In genomic region chr6:72535165-72535564, GRCm38 (mm10) we compare ENCODE assay signal across 7 mouse cellular contexts. TPM values are rescaled to one million over a fixed set of nuclear protein-coding genes. Genes with fewer than 3 reads are reported as not detected.
DNase-seq lines count a peak whose midpoint lies in the region; ATAC-seq and TF ChIP-seq lines count a peak whose summit lies in the region.

No protein-coding gene starts in this region.

- no peaks in the 10 kb centered on the region for H3K27me3 ChIP-seq in hindbrain, embryonic 14.5 days (ENCODE audit: control insufficient read depth, insufficient read depth, low read length)
- no peaks in the 10 kb centered on the region for H3K27me3 ChIP-seq in small intestine, adult 2 months (ENCODE audit: control insufficient read depth, insufficient read depth, low read length)

- peak overlapping the region; percentile 49; the same call in 1 of the 2 replicates for H3K27ac ChIP-seq in hindbrain, embryonic 14.5 days
- H3K27ac ChIP-seq in small intestine, adult 2 months (ENCODE audit: insufficient read depth, low read depth, low read length): no peak overlapping the region

- peak overlapping the region; percentile 47 for H3K4me2 ChIP-seq in hindbrain, embryonic 14.5 days (replicated peaks)

- peaks cover 14% of the 10 kb centered on the region for H3K4me1 ChIP-seq in hindbrain, embryonic 14.5 days (replicated peaks; ENCODE audit: control insufficient read depth, insufficient read depth, low read length)
- peaks cover 9% of the 10 kb centered on the region for H3K4me1 ChIP-seq in small intestine, adult 2 months (ENCODE audit: control insufficient read depth, insufficient read depth, insufficient read length, low read length)

- peak; percentile 83 for DNase-seq in R1 (ENCODE audit: low read depth, low spot score)
- peak; percentile 87 to 91 for DNase-seq in cerebellum, postnatal 10 days
- peak; percentile 64 to 74 for DNase-seq in frontal cortex, postnatal 25 days (ENCODE audit: low spot score in 2 of 2)
- DNase-seq in hindbrain, embryonic 14.5 days (ENCODE audit: low spot score): peak; percentile 91
- peak; percentile 81 to 85 for DNase-seq in left cerebral cortex, postnatal 14 days (ENCODE audit: low spot score in 2 of 2)

- no peak for ATAC-seq in hindbrain, embryonic 14.5 days (ENCODE audit: low FRiP score)
- peak; percentile 55 for ATAC-seq in megakaryocyte-erythroid progenitor cell, adult 5-6 weeks (replicated peaks; ENCODE audit: low FRiP score, low TSS enrichment, poor library complexity, severe bottlenecking)

- no peaks in the 10 kb centered on the region for H3K36me3 ChIP-seq in hindbrain, embryonic 14.5 days (replicated peaks; ENCODE audit: control insufficient read depth, insufficient read depth)
- H3K36me3 ChIP-seq in small intestine, adult 2 months (ENCODE audit: control insufficient read depth, insufficient read depth, low read length): no peaks in the 10 kb centered on the region

- no peak for TF ChIP-seq POLR2A in small intestine, adult 2 months (IDR thresholded peaks at IDR 0.05; ENCODE audit: low read depth, low read length)

- peak; percentile 95 for TF ChIP-seq CTCF in small intestine, adult 2 months (IDR thresholded peaks at IDR 0.05; ENCODE audit: extremely low read depth, insufficient read length, insufficient replicate concordance, low read depth, low read length)

- H3K9me3 ChIP-seq in hindbrain, embryonic 14.5 days (ENCODE audit: control insufficient read depth, low read length): no peaks in the 10 kb centered on the region

- H3K4me3 ChIP-seq in hindbrain, embryonic 14.5 days (replicated peaks; ENCODE audit: low read length): no peak overlapping the region
- H3K4me3 ChIP-seq in small intestine, adult 2 months (ENCODE audit: low read depth, low read length): no peak overlapping the region

- WGBS in hindbrain, embryonic 14.5 days: 3% methylated on average over 9 of the region's 9 CpGs
- WGBS in small intestine, adult 2 months: 3% methylated on average over 9 of the region's 9 CpGs

- intact Hi-C loops in left cerebral cortex, postnatal 14 days (cut with DNase I): loop anchor here (2.0 to 5.0 kb wide), 2 partner anchors 32 to 173 kb away; no protein-coding TSS in a partner anchor

- H3K9ac ChIP-seq in hindbrain, embryonic 14.5 days: no peak overlapping the region

RNA-seq across cellular contexts. Expression of gene Capg, which starts 9.0 kb away (rescaled TPM):
- polyA plus RNA-seq in hindbrain, embryonic 14.5 days (2014; fragmentation: Nextera tagmentation; extraction: Ambion mirVana): 8.1 and 10.3 TPM in 2 replicates
- total RNA-seq in left cerebral cortex, postnatal 14 days (2021): 1 to 10 TPM; 3.3 to 3.6 TPM
- total RNA-seq in megakaryocyte-erythroid progenitor cell, adult 5-6 weeks (2014; fragmentation: Nextera tagmentation): 23.7 and 36.7 TPM in 2 replicates
- 37.9 and 39.3 TPM in 2 replicates for total RNA-seq in megakaryocyte-erythroid progenitor cell, adult 5-6 weeks (2017)
- 17.5 and 53.4 TPM in 2 replicates for polyA plus RNA-seq in small intestine, adult 2 months (2012; rRNA removed)

RNA-seq across cellular contexts. Expression of gene Sh2d6, which starts 13.7 kb away (rescaled TPM):
- 0.24 and 0.82 TPM in 2 replicates for polyA plus RNA-seq in hindbrain, embryonic 14.5 days (2014; fragmentation: Nextera tagmentation; extraction: Ambion mirVana)
- total RNA-seq in left cerebral cortex, postnatal 14 days (2021): under 1 TPM; 0.70 to 0.92 TPM
- total RNA-seq in megakaryocyte-erythroid progenitor cell, adult 5-6 weeks (2014; fragmentation: Nextera tagmentation): not detected in 2 replicates
- total RNA-seq in megakaryocyte-erythroid progenitor cell, adult 5-6 weeks (2017): not detected in 2 replicates
- polyA plus RNA-seq in small intestine, adult 2 months (2012; rRNA removed): 9.9 and 22.2 TPM in 2 replicates

Comparison
In these comparisons a context has a peak if more than half of its experiments do, and no peak if none do; other contexts are left out.
1. RNA of gene Capg, which starts 9.0 kb away (total RNA-seq): 23.7 to 39.3 TPM in megakaryocyte-erythroid progenitor cell, adult 5-6 weeks; 3.3 to 3.6 TPM in left cerebral cortex, postnatal 14 days; every median in the first group is over 4 times any median in the second.
2. Peak in every context shown above with its lines, with median percentiles within 50 percentile points of each other: DNase-seq.